Mouse (Mus musculus): ENCODE data around the gene Pitpnm1. TPM values are rescaled to one million over a fixed set of nuclear protein-coding genes. Genes with fewer than 3 reads are reported as not detected.
A peak's percentile ranks its signal among the peaks of the same experiment; 100 is the strongest.

Gene Pitpnm1
- polyA plus RNA-seq, 1 experiment from 2014 or later: 7.3 TPM

DNA sequence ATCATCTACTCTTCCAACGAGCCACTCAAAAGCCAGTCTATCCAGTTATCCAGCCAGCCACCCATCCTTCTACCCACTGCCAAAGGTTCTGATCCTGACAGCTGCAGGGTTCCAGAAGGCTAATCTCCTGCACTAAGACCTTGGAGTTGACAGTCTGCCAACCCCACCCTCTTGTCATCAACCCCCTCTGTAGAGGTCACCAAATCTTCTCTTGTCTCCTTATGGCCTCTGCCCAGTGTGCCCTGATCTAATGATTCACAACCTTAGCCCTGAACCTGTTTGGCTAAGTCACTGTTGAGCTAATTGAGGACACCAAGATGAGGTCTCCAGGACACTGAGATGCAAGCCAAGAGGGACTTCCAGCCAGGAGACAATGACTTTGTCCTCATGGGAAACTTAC, 20.2 kb upstream of the Pitpnm1 start:
- Histone ChIP-seq H3K9me3 (replicated peaks; ENCODE audit: control insufficient read depth, low read length) (no peaks in the 10 kb centered on the region), H3K36me3 (ENCODE audit: control insufficient read depth, insufficient read depth) (no peaks in the 10 kb centered on the region), H3K4me1 (ENCODE audit: control insufficient read depth, low read depth, low read length) (peaks cover 22% of the 10 kb centered on the region), H3K9ac (ENCODE audit: low read depth, low read length) (no peak overlapping the region), H3K4me3 (ENCODE audit: low read depth, low read length) (no peak overlapping the region), H3K27me3 (ENCODE audit: control insufficient read depth, insufficient read depth, low read depth, low read length) (no peaks in the 10 kb centered on the region), H3K4me2 (ENCODE audit: low read depth, low read length) (no peak overlapping the region), H3K27ac (ENCODE audit: low read length) (no peak overlapping the region)
- ATAC-seq (ENCODE audit: low read depth): no peak
- WGBS (ENCODE audit: insufficient replicate concordance): 53% methylated on average over 1 of the region's 1 CpGs

GRCm38 (mm10) chr19:4080511-4081009, 19.2 kb upstream of the Pitpnm1 start:
- Histone ChIP-seq H3K9ac (ENCODE audit: low read depth, low read length) (peak overlapping the region; percentile 46), H3K27ac (ENCODE audit: low read length) (peak overlapping the region; percentile 43)

GRCm38 (mm10) chr19:4081394-4081793, 18.4 kb upstream of the Pitpnm1 start, which contains the start of gene Cabp2:
Cabp2 (plus strand) TSS chr19:4081578.
- H3K4me3 ChIP-seq (ENCODE audit: low read depth, low read length): peak within 1 kb of the TSS; percentile 3; the same call in 1 of the 2 replicates
- H3K4me2 ChIP-seq (ENCODE audit: low read depth, low read length): peak within 1 kb of the TSS; percentile 39
- 0 out of 2 replicates have a peak, but pooled peaks cover 2% of the 10 kb centered on the region for H3K27me3 ChIP-seq (ENCODE audit: control insufficient read depth, insufficient read depth, low read depth, low read length)
- peak within 1 kb of the TSS; percentile 43 for H3K27ac ChIP-seq (ENCODE audit: low read length)
- no peaks in the 10 kb centered on the region for H3K36me3 ChIP-seq (ENCODE audit: control insufficient read depth, insufficient read depth)
- 58% methylated on average over 3 of the region's 3 CpGs for WGBS (ENCODE audit: insufficient replicate concordance)
- H3K9ac ChIP-seq (ENCODE audit: low read depth, low read length): peak within 1 kb of the TSS; percentile 46
- peaks cover 22% of the 10 kb centered on the region for H3K4me1 ChIP-seq (ENCODE audit: control insufficient read depth, low read depth, low read length)
- ATAC-seq (ENCODE audit: low read depth): no peak
- H3K9me3 ChIP-seq (replicated peaks; ENCODE audit: control insufficient read depth, low read length): no peaks in the 10 kb centered on the region

More at GRCm38 (mm10) chr19:4080511-4081009, 19.2 kb upstream of the Pitpnm1 start:
- WGBS (ENCODE audit: insufficient replicate concordance): 29% methylated on average over 8 of the region's 8 CpGs
- H3K4me2 ChIP-seq (ENCODE audit: low read depth, low read length): peak overlapping the region; percentile 39
- no peaks in the 10 kb centered on the region for H3K9me3 ChIP-seq (replicated peaks; ENCODE audit: control insufficient read depth, low read length)
- no peaks in the 10 kb centered on the region for H3K27me3 ChIP-seq (ENCODE audit: control insufficient read depth, insufficient read depth, low read depth, low read length)
- H3K36me3 ChIP-seq (ENCODE audit: control insufficient read depth, insufficient read depth): no peaks in the 10 kb centered on the region
- peaks cover 22% of the 10 kb centered on the region for H3K4me1 ChIP-seq (ENCODE audit: control insufficient read depth, low read depth, low read length)
- peak overlapping the region; percentile 3; the same call in 1 of the 2 replicates for H3K4me3 ChIP-seq (ENCODE audit: low read depth, low read length)
- peak; percentile 87 for ATAC-seq (ENCODE audit: low read depth)

DNA sequence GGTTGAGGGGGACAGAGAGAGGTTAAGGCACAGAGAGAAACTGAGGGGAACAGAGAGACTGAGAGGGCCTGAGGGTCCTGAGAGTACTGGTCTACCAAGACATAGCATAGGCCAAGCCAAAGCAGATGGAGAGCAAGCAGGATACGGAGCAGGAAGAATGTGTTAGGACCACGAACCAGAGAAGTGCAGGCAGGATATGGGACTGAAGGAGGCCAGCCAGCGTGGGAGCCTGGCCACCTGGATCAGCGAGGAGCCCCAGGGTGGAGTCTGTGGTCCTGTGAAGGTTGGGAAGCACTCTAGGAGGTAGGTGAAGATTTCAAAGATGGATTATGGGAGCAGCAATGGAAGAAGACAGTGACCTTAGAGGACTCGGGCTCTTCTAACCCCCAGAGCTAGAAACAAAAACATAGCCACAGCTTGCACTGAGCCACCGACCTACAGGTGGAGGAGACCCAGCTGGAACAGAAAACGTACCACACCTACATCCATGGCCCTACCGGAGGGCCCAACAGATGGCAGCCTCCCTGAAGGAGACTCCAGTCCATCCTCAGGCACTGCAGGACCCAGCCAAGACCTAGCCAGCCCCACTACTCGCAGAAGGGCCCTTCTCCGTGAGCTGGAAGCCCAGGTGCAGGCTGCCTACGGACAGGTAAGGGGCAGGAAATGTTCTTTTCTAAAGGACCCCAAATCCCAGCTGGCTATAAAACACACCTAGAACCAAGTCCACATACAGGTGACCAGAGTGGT, 17.4 kb upstream of the Pitpnm1 start:
- H3K4me3 ChIP-seq (ENCODE audit: low read depth, low read length): no peak overlapping the region
- H3K9me3 ChIP-seq (replicated peaks; ENCODE audit: control insufficient read depth, low read length): no peaks in the 10 kb centered on the region
- no peak overlapping the region for H3K9ac ChIP-seq (ENCODE audit: low read depth, low read length)
- no peak for ATAC-seq (ENCODE audit: low read depth)
- no peak overlapping the region for H3K4me2 ChIP-seq (ENCODE audit: low read depth, low read length)
- 0 out of 2 replicates have a peak, but pooled peaks cover 3% of the 10 kb centered on the region for H3K27me3 ChIP-seq (ENCODE audit: control insufficient read depth, insufficient read depth, low read depth, low read length)
- no peaks in the 10 kb centered on the region for H3K36me3 ChIP-seq (ENCODE audit: control insufficient read depth, insufficient read depth)
- H3K27ac ChIP-seq (ENCODE audit: low read length): no peak overlapping the region
- H3K4me1 ChIP-seq (ENCODE audit: control insufficient read depth, low read depth, low read length): peaks cover 22% of the 10 kb centered on the region
- 64% methylated on average over 11 of the region's 11 CpGs for WGBS (ENCODE audit: insufficient replicate concordance)

- no peak overlapping the region for H3K27ac ChIP-seq (ENCODE audit: low read length)
- no peak overlapping the region for H3K9ac ChIP-seq (ENCODE audit: low read depth, low read length)
- no peaks in the 10 kb centered on the region for H3K36me3 ChIP-seq (ENCODE audit: control insufficient read depth, insufficient read depth)
- no peak overlapping the region for H3K4me2 ChIP-seq (ENCODE audit: low read depth, low read length)
- whole genome bisulfite sequencing (ENCODE audit: insufficient replicate concordance): 80% methylated on average over 7 of the region's 7 CpGs
- no peak for ATAC-seq (ENCODE audit: low read depth)
- no peaks in the 10 kb centered on the region for H3K9me3 ChIP-seq (replicated peaks; ENCODE audit: control insufficient read depth, low read length)
- H3K4me3 ChIP-seq (ENCODE audit: low read depth, low read length): no peak overlapping the region
- H3K4me1 ChIP-seq (ENCODE audit: control insufficient read depth, low read depth, low read length): peaks cover 22% of the 10 kb centered on the region
- 0 out of 2 replicates have a peak, but pooled peaks cover 3% of the 10 kb centered on the region for H3K27me3 ChIP-seq (ENCODE audit: control insufficient read depth, insufficient read depth, low read depth, low read length)
Observed at GRCm38 (mm10) chr19:4083316-4083715, 16.5 kb upstream of the Pitpnm1 start.

DNA sequence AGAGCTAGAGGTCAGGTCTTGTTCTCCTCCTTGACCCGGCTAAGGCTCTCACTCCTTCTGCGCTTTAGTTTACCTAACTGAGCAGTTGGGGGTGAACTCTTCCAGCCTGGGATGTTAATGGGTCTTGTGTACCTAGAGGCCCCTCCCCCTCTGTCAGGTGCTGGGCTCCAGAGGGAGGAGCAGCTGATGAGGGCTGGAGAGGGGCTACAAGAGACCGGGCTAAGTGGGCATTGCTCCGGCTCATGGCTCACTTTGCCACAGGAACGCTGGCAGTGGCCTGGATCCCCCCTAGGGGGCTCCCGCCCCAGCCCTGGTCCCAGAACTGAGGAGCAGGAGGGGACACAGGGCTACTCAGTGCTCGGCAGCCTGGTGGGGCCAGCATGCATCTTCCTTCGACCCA, 16.0 kb upstream of the Pitpnm1 start:
- H3K9ac ChIP-seq (ENCODE audit: low read depth, low read length): no peak overlapping the region
- H3K4me3 ChIP-seq (ENCODE audit: low read depth, low read length): no peak overlapping the region
- H3K4me2 ChIP-seq (ENCODE audit: low read depth, low read length): no peak overlapping the region
- 37% methylated on average over 8 of the region's 8 CpGs for WGBS (ENCODE audit: insufficient replicate concordance)
- no peak for ATAC-seq (ENCODE audit: low read depth)
- H3K9me3 ChIP-seq (replicated peaks; ENCODE audit: control insufficient read depth, low read length): no peaks in the 10 kb centered on the region
- peaks cover 22% of the 10 kb centered on the region for H3K4me1 ChIP-seq (ENCODE audit: control insufficient read depth, low read depth, low read length)
- H3K27me3 ChIP-seq (ENCODE audit: control insufficient read depth, insufficient read depth, low read depth, low read length): 0 out of 2 replicates have a peak, but pooled peaks cover 3% of the 10 kb centered on the region
- no peaks in the 10 kb centered on the region for H3K36me3 ChIP-seq (ENCODE audit: control insufficient read depth, insufficient read depth)
- no peak overlapping the region for H3K27ac ChIP-seq (ENCODE audit: low read length)

GRCm38 (mm10) chr19:4084984-4085383, 14.8 kb upstream of the Pitpnm1 start:
- Histone ChIP-seq H3K9me3 (replicated peaks; ENCODE audit: control insufficient read depth, low read length) (no peaks in the 10 kb centered on the region), H3K9ac (ENCODE audit: low read depth, low read length) (no peak overlapping the region), H3K4me2 (ENCODE audit: low read depth, low read length) (no peak overlapping the region), H3K27ac (ENCODE audit: low read length) (no peak overlapping the region), H3K4me3 (ENCODE audit: low read depth, low read length) (no peak overlapping the region), H3K27me3 (ENCODE audit: control insufficient read depth, insufficient read depth, low read depth, low read length) (peaks cover 5% of the 10 kb centered on the region; the same call in 1 of the 2 replicates), H3K36me3 (ENCODE audit: control insufficient read depth, insufficient read depth) (no peaks in the 10 kb centered on the region), H3K4me1 (ENCODE audit: control insufficient read depth, low read depth, low read length) (peaks cover 14% of the 10 kb centered on the region)
- WGBS (ENCODE audit: insufficient replicate concordance): 65% methylated on average over 1 of the region's 1 CpGs
- peak; percentile 46 for ATAC-seq (ENCODE audit: low read depth)

- H3K9me3 ChIP-seq (replicated peaks; ENCODE audit: control insufficient read depth, low read length): no peaks in the 10 kb centered on the region
- H3K36me3 ChIP-seq (ENCODE audit: control insufficient read depth, insufficient read depth): no peaks in the 10 kb centered on the region
- no peak for ATAC-seq (ENCODE audit: low read depth)
- WGBS (ENCODE audit: insufficient replicate concordance): 74% methylated on average over 15 of the region's 15 CpGs
- H3K9ac ChIP-seq (ENCODE audit: low read depth, low read length): no peak overlapping the region
- no peak overlapping the region for H3K27ac ChIP-seq (ENCODE audit: low read length)
- H3K27me3 ChIP-seq (ENCODE audit: control insufficient read depth, insufficient read depth, low read depth, low read length): peaks cover 5% of the 10 kb centered on the region; the same call in 1 of the 2 replicates
- H3K4me3 ChIP-seq (ENCODE audit: low read depth, low read length): no peak overlapping the region
- peaks cover 3% of the 10 kb centered on the region for H3K4me1 ChIP-seq (ENCODE audit: control insufficient read depth, low read depth, low read length)
- no peak overlapping the region for H3K4me2 ChIP-seq (ENCODE audit: low read depth, low read length)
Observed at GRCm38 (mm10) chr19:4086156-4086555, 13.6 kb upstream of the Pitpnm1 start.

GRCm38 (mm10) chr19:4087090-4087489, 12.7 kb upstream of the Pitpnm1 start:
- no peaks in the 10 kb centered on the region for H3K36me3 ChIP-seq (ENCODE audit: control insufficient read depth, insufficient read depth)
- WGBS (ENCODE audit: insufficient replicate concordance): 67% methylated on average over 5 of the region's 5 CpGs
- no peak for ATAC-seq (ENCODE audit: low read depth)
- H3K4me2 ChIP-seq (ENCODE audit: low read depth, low read length): no peak overlapping the region
- H3K27me3 ChIP-seq (ENCODE audit: control insufficient read depth, insufficient read depth, low read depth, low read length): peaks cover 5% of the 10 kb centered on the region; the same call in 1 of the 2 replicates
- no peak overlapping the region for H3K27ac ChIP-seq (ENCODE audit: low read length)
- H3K9ac ChIP-seq (ENCODE audit: low read depth, low read length): no peak overlapping the region
- no peak overlapping the region for H3K4me3 ChIP-seq (ENCODE audit: low read depth, low read length)
- H3K9me3 ChIP-seq (replicated peaks; ENCODE audit: control insufficient read depth, low read length): no peaks in the 10 kb centered on the region
- no peaks in the 10 kb centered on the region; the same call in 1 of the 2 replicates for H3K4me1 ChIP-seq (ENCODE audit: control insufficient read depth, low read depth, low read length)
